Mouse (Mus musculus): ENCODE results near the gene Eef2k. TPM values are rescaled to one million over a fixed set of nuclear protein-coding genes. Genes with fewer than 3 reads are reported as not detected.
A peak's percentile ranks its signal among the peaks of the same experiment; 100 is the strongest.
"Not testable (repeated sequence)": the region's sequence is repeated elsewhere in the genome, so short reads cannot be mapped to it uniquely, and the experiment has no call there.

Eef2k gene
- total RNA-seq, 2 experiments from 2014 or later = 28.6 to 30.7 TPM

DNA sequence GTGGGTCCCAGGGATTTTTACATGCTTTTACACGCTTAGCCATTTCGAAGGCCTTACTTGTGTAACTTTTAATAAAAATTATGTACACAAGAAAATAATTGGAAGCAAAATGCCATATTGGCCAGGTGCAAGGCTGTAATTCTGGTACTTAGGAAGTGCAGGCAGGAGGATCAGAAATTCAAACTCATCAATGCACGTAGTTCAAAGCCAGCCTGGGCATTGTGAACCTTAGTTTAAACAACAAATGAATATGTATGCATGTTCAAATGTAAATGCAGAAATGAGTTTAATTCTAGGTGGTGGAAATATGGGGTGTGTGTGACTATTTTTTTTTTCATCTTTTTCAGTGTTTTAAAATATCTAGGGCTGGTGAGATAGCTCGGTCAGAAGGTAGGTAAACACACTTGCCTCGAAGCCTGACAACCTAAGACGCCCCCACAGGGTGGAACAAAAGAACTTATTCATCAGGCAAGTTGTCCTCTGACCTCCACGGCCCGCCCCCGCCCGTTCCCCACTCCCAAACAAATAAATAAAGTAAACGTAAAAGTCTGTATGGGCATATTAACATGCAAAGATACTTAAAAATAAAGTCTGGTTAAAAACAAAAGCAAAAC, 73.7 kb downstream of the Eef2k start:
- no peak for DNase-seq (ENCODE audit: low spot score in 2 of 2)

GRCm38 (mm10) chr7:120917279-120917591, 74.6 kb downstream of the Eef2k start:
- intact Hi-C loops (cut with DNase I) = loop anchor here (1.0 to 10.0 kb wide), 4 partner anchors 74 to 280 kb away; partner anchors contain the start of genes Eef2k, Mosmo, Pdzd9 and Uqcrc2
- no peak for DNase-seq (ENCODE audit: low spot score in 2 of 2)

More for the DNA sequence above, 73.7 kb downstream of the Eef2k start:
- intact Hi-C loops (cut with DNase I) = loop anchor here (2.0 to 10.0 kb wide), 3 partner anchors 74 to 279 kb away; partner anchors contain the start of genes Eef2k, Mosmo, Pdzd9 and Uqcrc2

DNA sequence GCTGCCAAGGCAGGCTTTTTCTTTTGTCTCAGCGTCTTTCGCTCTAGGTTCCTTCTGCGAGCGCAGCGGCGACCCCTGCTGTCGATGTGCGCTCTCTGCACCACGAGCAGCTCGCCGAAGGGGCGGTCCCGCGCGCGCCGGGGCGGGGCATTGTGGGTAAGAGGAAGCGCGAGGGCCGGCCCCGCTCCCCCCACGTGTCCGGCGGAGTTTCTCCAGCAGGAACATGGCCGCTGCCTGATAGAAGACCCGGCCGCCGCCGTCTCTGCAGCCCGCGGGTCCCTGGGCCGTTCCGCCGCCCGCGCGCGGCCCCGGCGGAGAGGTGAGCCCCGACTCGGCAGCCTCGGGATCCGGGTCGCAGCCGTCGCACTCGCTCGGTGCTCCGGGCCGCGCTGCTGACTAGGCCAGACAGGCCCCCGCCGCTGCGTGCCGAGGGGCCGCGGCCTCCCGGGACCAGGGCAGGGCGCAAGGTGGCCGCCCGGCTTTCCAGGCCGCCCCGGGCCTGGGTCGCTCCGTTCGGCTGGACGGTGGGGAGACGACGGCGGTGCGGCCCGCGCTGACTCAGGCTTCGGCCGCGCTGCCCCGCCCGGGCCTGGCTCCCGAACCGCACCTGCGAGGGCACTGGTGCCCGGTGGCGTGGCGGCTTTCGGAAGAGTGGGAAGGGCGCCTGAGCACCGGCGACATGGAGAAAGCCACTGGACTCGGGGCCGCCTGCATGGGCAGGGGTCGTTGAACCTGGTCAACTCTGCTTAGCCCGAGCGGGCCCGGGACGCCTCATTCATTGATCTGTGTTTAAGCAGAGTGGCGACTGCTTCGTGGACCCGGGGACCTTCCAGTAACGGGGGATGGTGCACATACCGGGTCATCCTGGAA, 75.2 kb downstream of the Eef2k start, which contains the start of gene Polr3e:
TSS of gene Polr3e (plus strand) at position 153 of the 870 bp plus-strand sequence.
- peak; percentile 100 for DNase-seq (ENCODE audit: low spot score in 2 of 2)
- intact Hi-C loops (cut with DNase I) = loop anchor here (1.0 to 10.0 kb wide), 4 partner anchors 75 to 281 kb away; partner anchors contain the start of genes Eef2k, Mosmo, Pdzd9 and Uqcrc2

GRCm38 (mm10) chr7:120918526-120918962, 75.9 kb downstream of the Eef2k start:
- intact Hi-C loops (cut with DNase I) = loop anchor here (5.0 to 10.0 kb wide), 2 partner anchors 244 to 281 kb away; partner anchors contain the start of genes Mosmo, Pdzd9 and Uqcrc2
- peak; percentile 72 to 85 for DNase-seq (ENCODE audit: low spot score in 2 of 2)

DNA sequence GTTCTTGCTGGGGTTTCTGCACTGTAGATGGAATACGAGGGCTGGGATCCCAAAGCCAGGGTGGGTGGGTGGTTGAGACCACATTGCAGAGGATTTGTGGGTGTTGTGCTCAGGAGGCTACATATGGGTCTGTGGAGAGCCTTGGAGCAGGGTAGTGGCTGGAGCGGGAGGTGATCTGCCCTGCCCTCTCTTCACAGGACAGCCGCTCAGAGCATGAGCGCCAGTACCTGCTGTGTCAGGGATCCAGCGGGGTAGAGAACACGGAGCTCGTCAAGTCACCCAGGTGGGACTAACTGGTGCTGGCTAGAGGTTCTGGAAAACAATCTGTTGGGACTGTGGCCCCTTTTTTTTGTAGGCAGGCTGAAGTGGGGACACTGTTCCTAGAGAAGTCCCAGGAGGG, 90.5 kb downstream of the Eef2k start:
- intact Hi-C loops (cut with DNase I) = no loop called here
- no peak for DNase-seq (ENCODE audit: low spot score in 2 of 2)

GRCm38 (mm10) chr7:120933680-120934195, 91.1 kb downstream of the Eef2k start:
- no peak for DNase-seq (ENCODE audit: low spot score in 2 of 2)
- intact Hi-C loops (cut with DNase I) = loop anchor here (1.0 to 2.0 kb wide), 2 partner anchors 131 to 187 kb away; no protein-coding TSS in a partner anchor

DNA sequence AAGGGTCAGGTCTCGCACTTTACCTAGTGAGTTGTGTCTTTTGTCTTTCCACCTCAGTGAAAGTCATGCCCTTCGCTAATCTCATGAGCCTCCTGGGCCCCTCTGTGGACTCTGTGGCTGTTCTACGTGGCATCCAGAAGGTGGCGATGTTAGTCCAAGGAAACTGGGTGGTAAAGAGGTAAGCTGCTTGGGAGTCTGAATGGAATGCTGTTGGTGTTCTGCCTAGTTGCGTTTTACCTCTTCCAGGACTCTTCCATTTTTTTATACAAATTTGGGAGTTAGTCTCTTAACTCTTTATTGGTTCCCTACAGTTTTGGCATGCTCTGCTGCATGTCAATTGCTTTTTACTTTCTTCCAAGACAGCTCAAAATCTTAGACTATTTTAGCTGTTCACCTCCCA, 92.1 kb downstream of the Eef2k start:
- peak; percentile 35 to 70 for DNase-seq (ENCODE audit: low spot score in 2 of 2)
- intact Hi-C loops (cut with DNase I) = loop anchor here (1.0 to 2.0 kb wide), 2 partner anchors 130 to 186 kb away; no protein-coding TSS in a partner anchor

- DNase-seq (ENCODE audit: low spot score in 2 of 2) = peak in 1 of 2 experiments; percentile 77
- intact Hi-C loops (cut with DNase I) = no loop called here
These were observed 93.9 kb downstream of the Eef2k start for GRCm38 (mm10) chr7:120936522-120936921.

GRCm38 (mm10) chr7:120938206-120938605, 95.6 kb downstream of the Eef2k start:
- intact Hi-C loops (cut with DNase I) = no loop called here
- DNase-seq (ENCODE audit: low spot score in 2 of 2) = no peak

- peak in 1 of 2 experiments; percentile 26 for DNase-seq (ENCODE audit: low spot score in 2 of 2)
- intact Hi-C loops (cut with DNase I) = no loop called here
These were observed 97.7 kb downstream of the Eef2k start for GRCm38 (mm10) chr7:120940343-120940742.

GRCm38 (mm10) chr7:120941214-120941613, 98.6 kb downstream of the Eef2k start:
- no peak for DNase-seq (ENCODE audit: low spot score in 2 of 2)
- intact Hi-C loops (cut with DNase I) = no loop called here

GRCm38 (mm10) chr7:120942506-120942905, 99.9 kb downstream of the Eef2k start:
- no peak for DNase-seq (ENCODE audit: low spot score in 2 of 2)
- intact Hi-C loops (cut with DNase I) = no loop called here

- intact Hi-C loops (cut with DNase I) = no loop called here
- peak in 1 of 2 experiments; percentile 42 for DNase-seq (ENCODE audit: low spot score in 2 of 2)
These were observed 101.4 kb downstream of the Eef2k start for GRCm38 (mm10) chr7:120943936-120944509.

- intact Hi-C loops (cut with DNase I); DNase-seq (ENCODE audit: low spot score in 2 of 2): not testable (repeated sequence)
These were observed 111.0 kb downstream of the Eef2k start for GRCm38 (mm10) chr7:120953591-120953990.

Other genes with a start within 250 kb of the Eef2k start
- gene Uqcrc2, start 207.7 kb upstream of the Eef2k start, total RNA-seq (2021) = 100 to 1,000 TPM; 230 to 246 TPM
- gene Pdzd9, start 172.5 kb upstream of the Eef2k start, total RNA-seq (2021) = not detected
- 10 to 100 TPM; 70.4 to 83.7 TPM for gene Mosmo, start 165.2 kb upstream of the Eef2k start, total RNA-seq (2021)
- 10 to 100 TPM; 12.2 to 18.0 TPM for gene Vwa3a, start 103.5 kb upstream of the Eef2k start, total RNA-seq (2021)
- gene Gm5737, start 30.5 kb upstream of the Eef2k start, total RNA-seq (2021) = not detected
- gene Polr3e, start 74.9 kb downstream of the Eef2k start, total RNA-seq (2021) = 10 to 100 TPM; 25.2 TPM
- gene Cdr2, start 139.5 kb downstream of the Eef2k start, total RNA-seq (2021) = 1 to 10 TPM; 7.8 to 8.7 TPM
- under 1 TPM; 0.41 TPM for gene Mfsd13b, start 139.7 kb downstream of the Eef2k start, total RNA-seq (2021)
- 10 to 100 TPM; 90.8 to 93.0 TPM for gene Mettl9, start 191.6 kb downstream of the Eef2k start, total RNA-seq (2021)
- under 1 TPM; 0.28 to 0.48 TPM for gene Igsf6, start 231.7 kb downstream of the Eef2k start, total RNA-seq (2021)
- gene Otoa, start 238.8 kb downstream of the Eef2k start, total RNA-seq (2021) = under 1 TPM; 0.27 to 0.57 TPM